In the genomic region with DNA sequence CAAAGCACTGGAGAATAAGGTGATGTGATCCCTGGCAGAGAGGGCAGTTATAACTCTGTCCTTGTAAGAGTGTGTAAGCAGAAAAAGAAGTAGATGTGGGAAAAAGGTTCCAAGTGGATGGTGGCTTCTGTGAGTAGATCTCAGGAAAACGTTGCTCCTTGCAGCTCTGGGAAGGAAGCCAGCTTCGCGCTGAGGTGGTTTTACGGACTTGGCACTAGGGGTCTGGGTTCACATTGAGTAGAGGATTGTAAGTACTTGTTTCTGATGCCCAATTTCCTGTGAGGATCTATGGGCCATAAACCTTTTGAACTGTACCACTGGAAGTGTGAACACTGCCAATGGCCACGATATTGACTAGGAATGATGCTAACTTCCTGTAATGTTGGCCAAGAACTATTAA, we compare ENCODE assay signal across 29 mouse cellular contexts.
DNase-seq lines count a peak whose midpoint lies in the region; ATAC-seq and TF ChIP-seq lines count a peak whose summit lies in the region.
"Had no signal": no experiment of that assay in that cellular context is flagged by ENCODE, and none has a peak within 500 bp of the region (broad histone marks: within the 10 kb centered on the region; RNA-seq: fewer than 3 reads in every experiment).

No protein-coding gene starts in this region.

- no peak overlapping the region for H3K9ac ChIP-seq in heart, embryonic 11.5 days (ENCODE audit: low read depth, low read length)
- H3K9ac ChIP-seq in limb, embryonic 14.5 days (ENCODE audit: low read depth, low read length, severe bottlenecking) = no peak overlapping the region
- no peak overlapping the region for H3K9ac ChIP-seq in hindbrain, embryonic 13.5 days
- H3K9ac ChIP-seq: embryonic facial prominence, embryonic 12.5 days; heart, embryonic 13.5 days; liver, embryonic 14.5 days; neural tube, embryonic 12.5 days had no signal

- no peaks in the 10 kb centered on the region for H3K27me3 ChIP-seq in heart, embryonic 11.5 days (ENCODE audit: control insufficient read depth, insufficient read depth, low read length)
- no peaks in the 10 kb centered on the region for H3K27me3 ChIP-seq in limb, embryonic 14.5 days (ENCODE audit: control insufficient read depth, insufficient read depth, low read length)
- no peaks in the 10 kb centered on the region for H3K27me3 ChIP-seq in limb, embryonic 10.5 days (ENCODE audit: low read depth, poor library complexity, severe bottlenecking)
- H3K27me3 ChIP-seq in hindbrain, embryonic 13.5 days = no peaks in the 10 kb centered on the region
- H3K27me3 ChIP-seq: embryonic facial prominence, embryonic 12.5 days; heart, embryonic 13.5 days; neural tube, embryonic 12.5 days had no signal

- 91% methylated on average over 5 of the region's 5 CpGs for WGBS in heart, embryonic 11.5 days (ENCODE audit: insufficient replicate concordance)
- 38% methylated on average over 5 of the region's 5 CpGs for WGBS in limb, embryonic 14.5 days
- WGBS in limb, embryonic 10.5 days = 77% methylated on average over 5 of the region's 5 CpGs
- WGBS in hindbrain, embryonic 13.5 days = 96% methylated on average over 5 of the region's 5 CpGs

- H3K27ac ChIP-seq in heart, embryonic 11.5 days (ENCODE audit: low read depth, low read length) = no peak overlapping the region
- no peak overlapping the region for H3K27ac ChIP-seq in limb, embryonic 14.5 days (replicated peaks; ENCODE audit: low read depth, low read length)
- H3K27ac ChIP-seq in limb, embryonic 10.5 days = no peak overlapping the region
- no peak overlapping the region for H3K27ac ChIP-seq in hindbrain, embryonic 13.5 days
- H3K27ac ChIP-seq: embryonic facial prominence, embryonic 12.5 days; heart, adult 2 months; heart, embryonic 13.5 days; left cerebral cortex, adult 2 months; liver, embryonic 14.5 days; midbrain, embryonic 10.5 days; neural tube, embryonic 12.5 days had no signal

- DNase-seq in heart, adult 11 months = peak; percentile 73
- peak; percentile 49 for DNase-seq in limb, embryonic 14.5 days (ENCODE audit: low spot score)
- DNase-seq in limb, embryonic 10.5 days (ENCODE audit: low spot score) = no peak
- peak; percentile 24 to 47 for DNase-seq in kidney, adult 8-10 months
- DNase-seq in kidney, postnatal 25 days = peak; percentile 51 to 66
- DNase-seq in urinary bladder, adult 2 months (ENCODE audit: low spot score) = no peak
- DNase-seq: adrenal gland, postnatal 25 days; cerebellum, adult 8-10 months; embryo, embryonic 11 days; gastrocnemius, postnatal 36 days; heart, adult 2 months; liver; lung, adult 2 months; right cerebral cortex, adult 18-20 months; spleen, adult 18-20 months; thymus, adult 18-20 months; thymus, postnatal 36 days had no signal

- H3K4me1 ChIP-seq in heart, embryonic 11.5 days (ENCODE audit: control insufficient read depth, insufficient read depth, low read length) = no peaks in the 10 kb centered on the region
- peaks cover 6% of the 10 kb centered on the region for H3K4me1 ChIP-seq in limb, embryonic 14.5 days (ENCODE audit: control insufficient read depth, insufficient read depth, low read length)
- no peaks in the 10 kb centered on the region for H3K4me1 ChIP-seq in limb, embryonic 10.5 days
- H3K4me1 ChIP-seq in hindbrain, embryonic 13.5 days (replicated peaks) = peaks cover 10% of the 10 kb centered on the region
- H3K4me1 ChIP-seq: embryonic facial prominence, embryonic 12.5 days; heart, embryonic 13.5 days; midbrain, embryonic 10.5 days; neural tube, embryonic 12.5 days had no signal

- H3K4me2 ChIP-seq in heart, embryonic 11.5 days = no peak overlapping the region
- H3K4me2 ChIP-seq in limb, embryonic 14.5 days (replicated peaks; ENCODE audit: low read depth, low read length, severe bottlenecking) = no peak overlapping the region
- no peak overlapping the region for H3K4me2 ChIP-seq in hindbrain, embryonic 13.5 days
- H3K4me2 ChIP-seq: embryonic facial prominence, embryonic 12.5 days; heart, embryonic 13.5 days; neural tube, embryonic 12.5 days had no signal

- TF ChIP-seq POLR2A in limb, embryonic 14.5 days (IDR thresholded peaks at IDR 0.05; ENCODE audit: borderline replicate concordance, extremely low read depth, insufficient read depth, insufficient read length) = no peak

- H3K9me3 ChIP-seq in heart, embryonic 11.5 days (replicated peaks; ENCODE audit: control insufficient read depth, low read length) = no peaks in the 10 kb centered on the region
- no peaks in the 10 kb centered on the region for H3K9me3 ChIP-seq in limb, embryonic 14.5 days (ENCODE audit: control insufficient read depth, low read length)
- H3K9me3 ChIP-seq in limb, embryonic 10.5 days (replicated peaks) = no peaks in the 10 kb centered on the region
- no peaks in the 10 kb centered on the region for H3K9me3 ChIP-seq in hindbrain, embryonic 13.5 days
- H3K9me3 ChIP-seq: embryonic facial prominence, embryonic 12.5 days; heart, embryonic 13.5 days; midbrain, embryonic 10.5 days; neural tube, embryonic 12.5 days had no signal

- no peaks in the 10 kb centered on the region for H3K36me3 ChIP-seq in heart, embryonic 11.5 days (ENCODE audit: control insufficient read depth, insufficient read depth, low read length)
- no peaks in the 10 kb centered on the region for H3K36me3 ChIP-seq in limb, embryonic 14.5 days (ENCODE audit: control insufficient read depth, insufficient read depth, low read length)
- no peaks in the 10 kb centered on the region for H3K36me3 ChIP-seq in limb, embryonic 10.5 days
- H3K36me3 ChIP-seq in hindbrain, embryonic 13.5 days = no peaks in the 10 kb centered on the region
- H3K36me3 ChIP-seq: embryonic facial prominence, embryonic 12.5 days; heart, embryonic 13.5 days; midbrain, embryonic 10.5 days; neural tube, embryonic 12.5 days had no signal

- H3K4me3 ChIP-seq in heart, embryonic 11.5 days (ENCODE audit: low read depth, low read length) = no peak overlapping the region
- H3K4me3 ChIP-seq in limb, embryonic 14.5 days (replicated peaks; ENCODE audit: low read length) = no peak overlapping the region
- no peak overlapping the region for H3K4me3 ChIP-seq in limb, embryonic 10.5 days
- H3K4me3 ChIP-seq in hindbrain, embryonic 13.5 days = no peak overlapping the region
- H3K4me3 ChIP-seq: embryonic facial prominence, embryonic 12.5 days; heart, adult 2 months; heart, embryonic 13.5 days; left cerebral cortex, adult 2 months; midbrain, embryonic 10.5 days; myocyte; neural tube, embryonic 12.5 days had no signal

- no peak for ATAC-seq in heart, embryonic 11.5 days (replicated peaks; ENCODE audit: insufficient number of reproducible peaks, low FRiP score, low TSS enrichment)
- no peak; the same call in 1 of the 2 replicates for ATAC-seq in limb, embryonic 14.5 days (ENCODE audit: low FRiP score, low read depth)
- ATAC-seq in hindbrain, embryonic 13.5 days (ENCODE audit: low FRiP score) = no peak
- ATAC-seq: forebrain, embryonic 14.5 days; hindbrain, embryonic 16.5 days; midbrain, embryonic 16.5 days had no signal

Comparison
In these comparisons a context has a peak if more than half of its experiments do, and no peak if none do; other contexts are left out.
1. DNase-seq: peak in heart, adult 11 months (single experiment), limb, embryonic 14.5 days (single experiment), kidney, adult 8-10 months (2 of 2) and kidney, postnatal 25 days (2 of 2); none in limb, embryonic 10.5 days (single experiment) and urinary bladder, adult 2 months (single experiment).